Mouse (Mus musculus): ENCODE data around the gene Slit3.

- TF ChIP-seq POLR2A (IDR thresholded peaks at IDR 0.05; ENCODE audit: low read depth, low read length), result no peak
- no peak for TF ChIP-seq CTCF (IDR thresholded peaks at IDR 0.05; ENCODE audit: extremely low read depth, insufficient read length, insufficient replicate concordance, low read depth, low read length)
Measured at GRCm38 (mm10) chr11:35278128-35278769, 157.2 kb downstream of the Slit3 start.
